Mouse (Mus musculus): ENCODE measurements around the gene Med28. TPM values are rescaled to one million over a fixed set of nuclear protein-coding genes. Genes with fewer than 3 reads are reported as not detected.

The Med28 gene
- total and polyA plus RNA-seq, 3 experiments = 83.7 to 107 (median 103) TPM

- no peak overlapping the region for H3K9ac ChIP-seq (ENCODE audit: insufficient read depth, low read depth)
- in situ Hi-C loops (cut with MboI; ENCODE audit: low pct_ligation_motif_present, low pct_unique_long_range_greater_than_20kb, low sequenced_read_pairs) = loop anchor here (10.0 to 25.0 kb wide), 2 partner anchors 191 to 864 kb away; partner anchors contain the start of gene Ncapg
- no peak for DNase-seq (ENCODE audit: extremely low read depth)
Measured at GRCm38 (mm10) chr5:45473521-45473920, 46.5 kb upstream of the Med28 start.

GRCm38 (mm10) chr5:45474215-45474614, 45.8 kb upstream of the Med28 start:
- in situ Hi-C loops (cut with MboI; ENCODE audit: low pct_ligation_motif_present, low pct_unique_long_range_greater_than_20kb, low sequenced_read_pairs) = loop anchor here (10.0 to 25.0 kb wide), 2 partner anchors 191 to 863 kb away; partner anchors contain the start of gene Ncapg
- H3K27ac ChIP-seq (ENCODE audit: insufficient read depth, low read depth) = no peak overlapping the region
- TF ChIP-seq SMC3 (IDR thresholded peaks at IDR 0.05; ENCODE audit: low read depth, low read length) = peak; percentile 71
- no peak for TF ChIP-seq NELFE (IDR thresholded peaks at IDR 0.05; ENCODE audit: low read depth, low read length)
- no peak for TF ChIP-seq HCFC1 (IDR thresholded peaks at IDR 0.05; ENCODE audit: low read depth, low read length)
- no peak for TF ChIP-seq POLR2A (IDR thresholded peaks at IDR 0.05; ENCODE audit: low read depth, low read length)
- TF ChIP-seq CHD1 (IDR thresholded peaks at IDR 0.05; ENCODE audit: low read depth, low read length) = no peak
- no peak for TF ChIP-seq MEF2A (IDR thresholded peaks at IDR 0.05; ENCODE audit: borderline replicate concordance, low read depth, low read length)
- TF ChIP-seq ZC3H11A (IDR thresholded peaks at IDR 0.05; ENCODE audit: low read depth, low read length) = peak; percentile 38
- TF ChIP-seq MXI1 (IDR thresholded peaks at IDR 0.05; ENCODE audit: low read depth, low read length) = no peak
- no peak for TF ChIP-seq TBP (conservative IDR thresholded peaks at IDR 0.05; ENCODE audit: low read depth, low read length)
- peak; percentile 84 for TF ChIP-seq MYC (IDR thresholded peaks at IDR 0.05; ENCODE audit: low read depth, low read length)
- peak; percentile 63 to 88 for TF ChIP-seq CTCF (conservative IDR thresholded peaks at IDR 0.05 in 1 of 2, IDR thresholded peaks at IDR 0.05 in 1 of 2; ENCODE audit: low read depth in 2 of 2, low read length in 2 of 2)
- no peak for TF ChIP-seq MAX (IDR thresholded peaks at IDR 0.05; ENCODE audit: low read length)
- no peak for TF ChIP-seq JUN (IDR thresholded peaks at IDR 0.05; ENCODE audit: insufficient read depth, low read depth, low read length)
- TF ChIP-seq SIN3A (IDR thresholded peaks at IDR 0.05; ENCODE audit: low read length) = no peak
- TF ChIP-seq ZNF384 (IDR thresholded peaks at IDR 0.05; ENCODE audit: low read depth, low read length) = no peak
- TF ChIP-seq RAD21 (IDR thresholded peaks at IDR 0.05; ENCODE audit: low read depth, low read length) = peak; percentile 94
- DNase-seq (ENCODE audit: extremely low read depth) = peak; percentile 77
- H3K4me1 ChIP-seq (ENCODE audit: control insufficient read depth in 1 of 2, insufficient read depth in 2 of 2) = peaks cover 7 to 8% of the 10 kb centered on the region in 2 experiments
- dilution Hi-C loops (cut with MboI; ENCODE audit: extremely low pct_ligation_motif_present, extremely low pct_unique_long_range_greater_than_20kb, low sequenced_read_pairs) = no loop called here
- no peak overlapping the region for H3K9ac ChIP-seq (ENCODE audit: insufficient read depth, low read depth)
- no peaks in the 10 kb centered on the region for H3K79me2 ChIP-seq (replicated peaks; ENCODE audit: control insufficient read depth, extremely low read depth, insufficient read depth, poor library complexity, severe bottlenecking)
- no peaks in the 10 kb centered on the region for H3K36me3 ChIP-seq (replicated peaks in 1 of 2; ENCODE audit: control insufficient read depth in 1 of 2, insufficient read depth in 1 of 2, low read length in 1 of 2)
- no peak overlapping the region for H3K4me3 ChIP-seq (replicated peaks in 1 of 3; ENCODE audit: low read depth in 2 of 3, low read length in 2 of 3, poor library complexity in 1 of 3)
- H3K27me3 ChIP-seq (replicated peaks) = no peaks in the 10 kb centered on the region
- peak overlapping the region; percentile 36; the same call in 1 of the 2 replicates for H3K4me2 ChIP-seq (ENCODE audit: insufficient read depth, low read depth, poor library complexity, severe bottlenecking)
- H3K9me3 ChIP-seq (replicated peaks; ENCODE audit: low read length) = no peaks in the 10 kb centered on the region

More at GRCm38 (mm10) chr5:45473521-45473920, 46.5 kb upstream of the Med28 start:
- Histone ChIP-seq H3K4me2 (ENCODE audit: insufficient read depth, low read depth, poor library complexity, severe bottlenecking) (no peak overlapping the region), H3K9me3 (replicated peaks; ENCODE audit: low read length) (no peaks in the 10 kb centered on the region), H3K4me1 (ENCODE audit: control insufficient read depth in 1 of 2, insufficient read depth in 2 of 2) (peaks cover 7 to 8% of the 10 kb centered on the region in 2 experiments), H3K79me2 (replicated peaks; ENCODE audit: control insufficient read depth, extremely low read depth, insufficient read depth, poor library complexity, severe bottlenecking) (no peaks in the 10 kb centered on the region), H3K27me3 (replicated peaks) (no peaks in the 10 kb centered on the region), H3K36me3 (replicated peaks in 1 of 2; ENCODE audit: control insufficient read depth in 1 of 2, insufficient read depth in 1 of 2, low read length in 1 of 2) (no peaks in the 10 kb centered on the region), H3K27ac (ENCODE audit: insufficient read depth, low read depth) (no peak overlapping the region), H3K4me3 (replicated peaks in 1 of 3; ENCODE audit: low read depth in 2 of 3, low read length in 2 of 3, poor library complexity in 1 of 3) (no peak overlapping the region)
- TF ChIP-seq ZC3H11A (IDR thresholded peaks at IDR 0.05; ENCODE audit: low read depth, low read length) (no peak), HCFC1 (IDR thresholded peaks at IDR 0.05; ENCODE audit: low read depth, low read length) (no peak)
- dilution Hi-C loops (cut with MboI; ENCODE audit: extremely low pct_ligation_motif_present, extremely low pct_unique_long_range_greater_than_20kb, low sequenced_read_pairs) = no loop called here
